Comparison of ENCODE assay signal across 10 mouse cellular contexts in the genomic region with DNA sequence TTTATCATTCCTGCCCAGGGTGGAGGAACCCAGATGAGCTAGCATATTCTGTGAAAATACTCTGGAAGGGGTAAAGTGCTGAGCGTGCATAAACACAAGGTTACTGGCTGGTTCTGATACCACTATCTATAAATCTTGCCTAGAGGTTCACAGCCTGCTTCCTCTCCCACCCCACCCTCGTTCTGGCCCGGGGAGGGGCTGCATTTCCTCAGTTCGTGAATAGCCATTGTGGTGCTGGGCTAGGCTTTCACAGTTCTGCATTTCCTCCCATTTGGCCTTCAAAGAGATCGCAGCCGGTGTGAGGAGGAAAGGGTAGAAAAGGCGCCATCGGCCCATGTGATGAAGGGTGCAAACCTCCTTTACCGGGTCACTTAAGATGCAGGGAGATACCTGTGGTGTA. TPM values are rescaled to one million over a fixed set of nuclear protein-coding genes. Genes with fewer than 3 reads are reported as not detected.
DNase-seq lines count a peak whose midpoint lies in the region; ATAC-seq lines count a peak whose summit lies in the region.
"Had no signal": no experiment of that assay in that cellular context is flagged by ENCODE, and none has a peak within 500 bp of the region (broad histone marks: within the 10 kb centered on the region; RNA-seq: fewer than 3 reads in every experiment).

No protein-coding gene starts in this region.

- H3K9me3 ChIP-seq in liver, embryonic 16.5 days (replicated peaks; ENCODE audit: control insufficient read depth, low read length): no peaks in the 10 kb centered on the region

- H3K9ac ChIP-seq in liver, embryonic 16.5 days (ENCODE audit: low read depth, low read length): no peak overlapping the region

- 9% methylated on average over 9 of the region's 9 CpGs for WGBS in liver, embryonic 16.5 days (ENCODE audit: insufficient replicate concordance)

- no peak overlapping the region for H3K4me2 ChIP-seq in liver, embryonic 16.5 days (ENCODE audit: low read depth, low read length)

- H3K27me3 ChIP-seq in liver, embryonic 16.5 days (ENCODE audit: control insufficient read depth, insufficient read depth, low read depth, low read length): no peaks in the 10 kb centered on the region

- ATAC-seq in liver, embryonic 16.5 days (ENCODE audit: low read depth): peak; percentile 43
- no peak for ATAC-seq in monocyte, adult 5-6 weeks (replicated peaks; ENCODE audit: insufficient number of reproducible peaks, low FRiP score, low TSS enrichment, poor library complexity, severe bottlenecking)
- ATAC-seq: forebrain, embryonic 16.5 days had no signal

- H3K4me3 ChIP-seq in liver, embryonic 16.5 days (ENCODE audit: low read depth, low read length): no peak overlapping the region

- no peaks in the 10 kb centered on the region for H3K4me1 ChIP-seq in liver, embryonic 16.5 days (ENCODE audit: control insufficient read depth, low read depth, low read length)

- no peak overlapping the region for H3K27ac ChIP-seq in liver, embryonic 16.5 days (ENCODE audit: low read length)

- peak; percentile 63 for DNase-seq in adrenal gland, adult 2 months
- no peak for DNase-seq in adrenal gland, postnatal 4 days (ENCODE audit: low spot score in 2 of 2)
- peak; percentile 44 for DNase-seq in adrenal gland, postnatal 14 days
- peak; percentile 49 for DNase-seq in kidney, adult 18-20 months
- no peak for DNase-seq in layer of hippocampus, postnatal 10 days (ENCODE audit: low spot score in 2 of 2)
- DNase-seq in neural tube, embryonic 10.5 days (ENCODE audit: extremely low spot score, low spot score): no peak
- DNase-seq: cerebellum, postnatal 36 days had no signal

- no peaks in the 10 kb centered on the region for H3K36me3 ChIP-seq in liver, embryonic 16.5 days (ENCODE audit: control insufficient read depth, insufficient read depth)

RNA-seq across cellular contexts. Expression of gene Ptprb, which starts 12.8 kb away (rescaled TPM):
- 10 to 100 TPM; 36.3 to 47.5 TPM for total RNA-seq in adrenal gland, adult 2 months (2021)
- 4.9 and 5.0 TPM in 2 replicates for polyA plus RNA-seq in adrenal gland, adult 2 months (2012; rRNA removed)
- total RNA-seq in adrenal gland, postnatal 4 days (2021): 10 to 100 TPM; 35.0 to 35.5 TPM
- total RNA-seq in adrenal gland, postnatal 14 days (2021): 62.5 and 64.6 TPM in 2 replicates
- polyA plus RNA-seq in liver, embryonic 16.5 days (2015; fragmentation: Nextera tagmentation; extraction: Ambion mirVana): 1.5 and 1.8 TPM in 2 replicates
- total RNA-seq in layer of hippocampus, postnatal 10 days (2021): 10 to 100 TPM; 18.8 to 19.9 TPM
- total RNA-seq in monocyte, adult 5-6 weeks (2017): not detected in 3 replicates

Comparison
In these comparisons a context has a peak if more than half of its experiments do, and no peak if none do; other contexts are left out.
1. DNase-seq: peak in adrenal gland, adult 2 months (single experiment), adrenal gland, postnatal 14 days (single experiment) and kidney, adult 18-20 months (single experiment); none in adrenal gland, postnatal 4 days (0 of 2), layer of hippocampus, postnatal 10 days (0 of 2) and neural tube, embryonic 10.5 days (single experiment).
2. RNA of gene Ptprb, which starts 12.8 kb away (total RNA-seq): 62.5 to 64.6 TPM in adrenal gland, postnatal 14 days, 36.3 to 47.5 TPM in adrenal gland, adult 2 months, 35.0 to 35.5 TPM in adrenal gland, postnatal 4 days and 18.8 to 19.9 TPM in layer of hippocampus, postnatal 10 days; not detected in monocyte, adult 5-6 weeks; every median in the first group is over 10 times any median in the second.